Mouse (Mus musculus): ENCODE results near the gene Islr2. TPM values are rescaled to one million over a fixed set of nuclear protein-coding genes. Genes with fewer than 3 reads are reported as not detected.
"Not testable (repeated sequence)": the region's sequence is repeated elsewhere in the genome, so short reads cannot be mapped to it uniquely, and the experiment has no call there.

Islr2 gene
- not detected in 2 replicates for total RNA-seq (2012; rRNA removed)
- total RNA-seq (2014; rRNA removed) = not detected in 2 replicates
- polyA plus RNA-seq (2012; ENCODE audit: insufficient read length, low read depth) = 0.35 TPM in 1 of 2 replicates, not detected in the other

DNA sequence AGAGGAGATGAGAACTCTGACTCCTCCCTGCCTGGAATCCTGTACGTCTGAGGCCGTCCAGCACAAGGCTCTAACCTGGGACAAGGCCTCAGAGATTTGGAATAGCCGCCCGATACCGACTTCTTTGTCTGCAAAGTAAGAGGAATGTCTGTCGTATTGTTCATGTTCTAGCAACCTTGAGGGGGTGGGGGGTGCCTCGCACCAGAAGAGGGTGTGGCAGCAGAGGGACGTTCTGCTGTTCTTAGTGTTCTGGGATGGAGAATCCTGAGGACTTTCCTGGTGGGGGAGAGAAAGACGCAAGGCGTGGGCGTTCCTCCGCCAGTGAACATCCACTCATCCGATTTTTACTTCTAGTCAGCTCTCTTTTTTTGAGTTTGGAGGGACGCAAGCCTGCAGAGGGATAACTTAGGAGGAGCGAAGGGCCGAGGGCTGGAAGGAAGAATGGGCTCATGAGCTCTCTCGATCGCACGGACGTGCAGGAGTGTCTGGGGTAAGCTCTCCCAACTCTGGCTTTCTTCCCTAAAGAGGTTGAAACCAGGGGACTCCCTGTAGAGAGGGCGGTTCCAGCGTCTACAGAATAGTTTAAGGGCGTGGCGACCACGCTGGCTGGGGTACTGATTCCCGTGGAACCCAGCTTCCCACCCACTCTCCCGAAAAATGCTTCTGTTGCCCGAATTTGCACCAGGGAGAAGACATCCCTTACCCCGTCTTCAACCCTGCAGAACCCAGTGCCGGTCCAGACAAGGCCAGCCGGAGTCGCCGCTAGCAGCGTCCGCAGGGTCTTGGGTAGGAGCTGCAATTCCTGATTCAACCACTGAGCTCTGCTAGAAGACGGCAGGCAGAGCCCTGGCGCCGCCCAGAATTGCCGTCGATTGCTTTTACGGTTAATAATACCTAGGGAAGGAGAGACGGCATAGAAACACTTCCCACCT, at the start of gene Islr2, which contains the start of gene Islr:
Islr2 (minus strand) TSS at position 804 of the 932 bp plus-strand sequence.
Islr (minus strand) TSS at position 791 of the 932 bp plus-strand sequence.
- dilution Hi-C loops (cut with MboI; ENCODE audit: extremely low pct_ligation_motif_present, extremely low pct_unique_long_range_greater_than_20kb, low sequenced_read_pairs) = no loop called here
- H3K9me3 ChIP-seq (replicated peaks; ENCODE audit: low read length) = peaks cover 4% of the 10 kb centered on the region
- in situ Hi-C loops (cut with MboI; ENCODE audit: low pct_ligation_motif_present, low pct_unique_long_range_greater_than_20kb, low sequenced_read_pairs) = no loop called here
- H3K4me2 ChIP-seq (ENCODE audit: insufficient read depth, low read depth, poor library complexity, severe bottlenecking) = peak within 1 kb of the TSS; percentile 23
- H3K27me3 ChIP-seq (replicated peaks) = peaks cover 25% of the 10 kb centered on the region
- peak; percentile 64 for DNase-seq (ENCODE audit: extremely low read depth)
- H3K36me3 ChIP-seq (replicated peaks in 1 of 2; ENCODE audit: control insufficient read depth in 1 of 2, insufficient read depth in 1 of 2, low read length in 1 of 2) = no peaks in the 10 kb centered on the region
- H3K4me3 ChIP-seq (replicated peaks in 1 of 3; ENCODE audit: low read depth in 2 of 3, low read length in 2 of 3, poor library complexity in 1 of 3) = peak within 1 kb of the TSS; percentile 41 to 66 (median 51)
- H3K27ac ChIP-seq (ENCODE audit: insufficient read depth, low read depth) = no peak within 1 kb of the TSS
- TF ChIP-seq E2F4 (IDR thresholded peaks at IDR 0.05; ENCODE audit: insufficient replicate concordance, low read depth, low read length) = no peak
- TF ChIP-seq SIN3A (IDR thresholded peaks at IDR 0.05; ENCODE audit: low read length) = no peak
- 0 out of 2 replicates have a peak, but pooled peaks have one; percentile 9 for TF ChIP-seq ELF1 (IDR thresholded peaks at IDR 0.05; ENCODE audit: low read depth, low read length)
- TF ChIP-seq MAX (IDR thresholded peaks at IDR 0.05; ENCODE audit: low read length) = no peak
- no peak for TF ChIP-seq ZNF384 (IDR thresholded peaks at IDR 0.05; ENCODE audit: low read depth, low read length)
- TF ChIP-seq SMC3 (IDR thresholded peaks at IDR 0.05; ENCODE audit: low read depth, low read length) = peak; percentile 19; the same call in 1 of the 2 replicates
- peak; percentile 31; the same call in 1 of the 2 replicates for TF ChIP-seq RAD21 (IDR thresholded peaks at IDR 0.05; ENCODE audit: low read depth, low read length)
- peak in 1 of 2 experiments; percentile 61; a peak in 2 of 4 replicates for TF ChIP-seq CTCF (conservative IDR thresholded peaks at IDR 0.05 in 1 of 2, IDR thresholded peaks at IDR 0.05 in 1 of 2; ENCODE audit: low read depth in 2 of 2, low read length in 2 of 2)
- TF ChIP-seq GABPA (IDR thresholded peaks at IDR 0.05; ENCODE audit: insufficient replicate concordance, low read depth, low read length) = no peak
- H3K79me2 ChIP-seq (replicated peaks; ENCODE audit: control insufficient read depth, extremely low read depth, insufficient read depth, poor library complexity, severe bottlenecking) = no peaks in the 10 kb centered on the region
- H3K9ac ChIP-seq (ENCODE audit: insufficient read depth, low read depth) = peak within 1 kb of the TSS; percentile 40
- peaks cover 2 to 9% of the 10 kb centered on the region in 2 experiments; a peak in 3 of 4 replicates for H3K4me1 ChIP-seq (ENCODE audit: control insufficient read depth in 1 of 2, insufficient read depth in 2 of 2)

GRCm38 (mm10) chr9:58253805-58254122, 49.6 kb upstream of the Islr2 start:
- H3K27me3 ChIP-seq (replicated peaks); DNase-seq (ENCODE audit: extremely low read depth); H3K36me3 ChIP-seq (replicated peaks in 1 of 2; ENCODE audit: control insufficient read depth in 1 of 2, insufficient read depth in 1 of 2, low read length in 1 of 2); H3K9me3 ChIP-seq (replicated peaks; ENCODE audit: low read length); dilution Hi-C loops (cut with MboI; ENCODE audit: extremely low pct_ligation_motif_present, extremely low pct_unique_long_range_greater_than_20kb, low sequenced_read_pairs): not testable (repeated sequence)
- Histone ChIP-seq H3K4me3 (replicated peaks in 1 of 3; ENCODE audit: low read depth in 2 of 3, low read length in 2 of 3, poor library complexity in 1 of 3) (peak overlapping the region; percentile 73 to 82 (median 75)), H3K27ac (ENCODE audit: insufficient read depth, low read depth) (peak overlapping the region; percentile 89), H3K4me2 (ENCODE audit: insufficient read depth, low read depth, poor library complexity, severe bottlenecking) (peak overlapping the region; percentile 43), H3K4me1 (ENCODE audit: control insufficient read depth in 1 of 2, insufficient read depth in 2 of 2) (peaks cover 14 to 60% of the 10 kb centered on the region in 2 experiments), H3K9ac (ENCODE audit: insufficient read depth, low read depth) (peak overlapping the region; percentile 63), H3K79me2 (replicated peaks; ENCODE audit: control insufficient read depth, extremely low read depth, insufficient read depth, poor library complexity, severe bottlenecking) (peaks cover 20% of the 10 kb centered on the region)
- peak; percentile 78 for TF ChIP-seq ZNF384 (IDR thresholded peaks at IDR 0.05; ENCODE audit: low read depth, low read length)
- in situ Hi-C loops (cut with MboI; ENCODE audit: low pct_ligation_motif_present, low pct_unique_long_range_greater_than_20kb, low sequenced_read_pairs) = loop anchor here (25.0 kb wide), 1 partner anchor 441 kb away; no protein-coding TSS in a partner anchor

Measured in CH12.LX (cell line).